Mouse (Mus musculus): ENCODE results near the gene Hs6st2.

- no peak for TF ChIP-seq ZC3H11A (IDR thresholded peaks at IDR 0.05; ENCODE audit: borderline replicate concordance, low read depth, low read length)
- TF ChIP-seq CHD2 (IDR thresholded peaks at IDR 0.05; ENCODE audit: low read depth, low read length): no peak
- no peak for TF ChIP-seq ZNF384 (IDR thresholded peaks at IDR 0.05; ENCODE audit: low read depth, low read length)
- no peak for TF ChIP-seq HCFC1 (IDR thresholded peaks at IDR 0.05; ENCODE audit: borderline replicate concordance, insufficient read depth, low read length)
Measured at GRCm38 (mm10) chrX:51712996-51713395, 31.3 kb upstream of the Hs6st2 start.

Data from ES-E14 (cell line).